Mouse (Mus musculus): Measurements from ENCODE around the gene Fmnl1.

The Fmnl1 gene

GRCm38 (mm10) chr11:103180426-103180825 is 9.5 kb downstream of the Fmnl1 start:
- in situ Hi-C loops (cut with MboI, MseI): loop anchor here (5.0 kb wide), 1 partner anchor 77 kb away; no protein-coding TSS in a partner anchor

DNA sequence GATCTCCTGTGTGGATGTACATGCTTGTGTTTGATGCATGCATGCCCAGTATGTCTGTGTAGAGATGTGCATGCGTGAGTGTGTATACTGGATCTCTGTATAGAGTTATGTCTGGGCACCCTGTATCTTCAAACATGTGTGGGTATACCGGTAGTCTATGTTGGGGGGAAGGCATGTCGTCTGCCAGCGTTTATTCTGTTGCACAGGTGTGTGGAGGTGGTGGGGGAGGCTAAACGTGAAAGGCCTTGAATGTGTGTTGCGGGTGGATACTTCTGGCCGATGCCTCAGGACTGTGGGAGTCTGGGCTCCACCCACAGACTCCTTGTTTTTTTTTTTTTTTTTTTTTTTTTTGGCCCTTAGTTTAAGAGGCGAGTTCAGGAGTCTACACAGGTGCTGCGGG is 10.4 kb downstream of the Fmnl1 start:
- in situ Hi-C loops (cut with MboI, MseI): loop anchor here (5.0 kb wide), 1 partner anchor 76 kb away; no protein-coding TSS in a partner anchor

- in situ Hi-C loops (cut with MboI, MseI): loop anchor here (5.0 kb wide), 1 partner anchor 75 kb away; no protein-coding TSS in a partner anchor
Observed at GRCm38 (mm10) chr11:103181911-103182310, 11.0 kb downstream of the Fmnl1 start.

DNA sequence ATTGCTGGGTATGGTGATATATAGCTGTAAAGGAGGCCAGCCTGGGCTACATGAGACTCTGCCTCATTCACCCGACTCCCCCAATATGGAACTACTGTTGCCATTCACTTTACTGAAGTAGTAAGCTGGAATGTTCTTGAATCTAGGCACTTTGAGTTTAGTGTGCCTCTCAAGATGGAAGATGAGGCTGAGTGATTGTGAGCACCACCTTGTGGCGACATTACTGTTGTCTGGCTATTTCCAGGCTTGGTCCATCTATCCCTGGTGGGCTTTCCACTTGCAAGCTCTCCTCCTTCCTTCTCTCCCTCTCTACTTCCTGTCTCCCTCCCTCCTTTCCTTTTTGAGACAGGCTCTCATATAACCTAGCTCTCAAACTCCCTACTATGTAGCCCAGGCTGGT is 14.0 kb downstream of the Fmnl1 start:
- in situ Hi-C loops (cut with MboI, MseI): loop anchor here (5.0 kb wide), 1 partner anchor 72 kb away; no protein-coding TSS in a partner anchor

DNA sequence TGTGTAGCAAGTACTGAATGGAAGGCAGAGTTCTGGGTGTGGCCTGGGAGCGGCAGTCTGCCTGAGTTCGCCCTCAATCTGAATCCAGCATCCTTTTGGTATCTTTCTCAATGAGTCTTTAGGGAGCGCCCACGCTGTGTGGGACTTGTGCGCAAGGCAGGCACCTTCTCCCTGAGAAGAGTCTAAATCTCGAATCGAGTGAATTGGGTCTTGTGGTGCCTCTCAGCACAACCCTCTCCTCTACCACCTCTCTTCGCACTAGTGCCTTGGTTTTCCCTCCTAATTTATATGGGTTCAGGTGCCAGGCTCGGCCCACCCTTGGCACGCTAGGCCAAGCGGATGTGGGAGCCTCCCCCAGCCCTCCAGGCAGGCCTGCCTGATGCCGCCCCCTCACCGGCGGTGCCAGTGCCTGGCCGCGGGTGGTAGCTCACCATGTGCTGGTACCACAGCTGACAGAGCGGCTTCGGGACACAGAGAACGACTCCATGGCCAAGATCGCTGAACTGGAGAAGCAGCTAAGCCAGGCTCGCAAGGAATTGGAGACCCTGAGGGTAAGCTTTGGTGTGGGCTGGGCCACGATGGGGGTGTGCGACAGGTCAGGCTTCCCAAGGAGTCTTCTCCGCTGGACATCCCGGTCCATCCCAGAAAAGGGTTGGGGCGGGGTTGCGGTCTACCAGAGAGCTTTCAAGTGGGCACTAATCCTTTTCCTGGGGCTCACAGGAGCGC is 21.5 kb downstream of the Fmnl1 start:
- in situ Hi-C loops (cut with MboI, MseI): no loop called here

GRCm38 (mm10) chr11:103192956-103193824 is 22.3 kb downstream of the Fmnl1 start:
- in situ Hi-C loops (cut with MboI, MseI): no loop called here

- in situ Hi-C loops (cut with MboI, MseI): no loop called here
Observed at GRCm38 (mm10) chr11:103193825-103194168, 22.9 kb downstream of the Fmnl1 start.

DNA sequence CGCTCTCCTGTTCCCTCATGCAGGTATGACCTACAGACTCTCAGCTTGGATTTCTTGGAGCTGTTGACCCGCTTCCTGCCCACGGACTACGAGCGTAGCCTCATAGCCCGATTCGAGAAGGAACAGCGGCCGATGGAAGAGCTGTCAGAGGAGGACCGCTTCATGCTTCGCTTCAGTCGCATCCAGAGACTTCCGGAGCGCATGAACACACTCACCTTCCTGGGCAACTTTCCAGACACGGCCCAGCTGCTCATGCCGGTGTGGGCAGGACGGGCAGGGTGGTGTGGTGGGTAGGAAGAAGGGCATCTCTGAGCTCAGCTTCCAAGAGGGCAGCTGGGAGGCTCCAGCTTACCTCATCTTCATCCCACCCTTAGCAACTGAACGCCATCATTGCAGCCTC is 24.3 kb downstream of the Fmnl1 start:
- in situ Hi-C loops (cut with MboI, MseI): loop anchor here (5.0 kb wide), 1 partner anchor 47 kb away; no protein-coding TSS in a partner anchor

GRCm38 (mm10) chr11:103195656-103196055 is 24.7 kb downstream of the Fmnl1 start:
- in situ Hi-C loops (cut with MboI, MseI): loop anchor here (5.0 kb wide), 1 partner anchor 47 kb away; no protein-coding TSS in a partner anchor

GRCm38 (mm10) chr11:103197340-103197739 is 26.4 kb downstream of the Fmnl1 start:
- in situ Hi-C loops (cut with MboI, MseI): loop anchor here (5.0 kb wide), 1 partner anchor 45 kb away; no protein-coding TSS in a partner anchor

GRCm38 (mm10) chr11:103198339-103198738 is 27.4 kb downstream of the Fmnl1 start:
- in situ Hi-C loops (cut with MboI, MseI): loop anchor here (5.0 kb wide), 1 partner anchor 44 kb away; no protein-coding TSS in a partner anchor

- in situ Hi-C loops (cut with MboI, MseI): loop anchor here (5.0 kb wide), 1 partner anchor 43 kb away; no protein-coding TSS in a partner anchor
Observed at GRCm38 (mm10) chr11:103198911-103199803, 28.2 kb downstream of the Fmnl1 start.

DNA sequence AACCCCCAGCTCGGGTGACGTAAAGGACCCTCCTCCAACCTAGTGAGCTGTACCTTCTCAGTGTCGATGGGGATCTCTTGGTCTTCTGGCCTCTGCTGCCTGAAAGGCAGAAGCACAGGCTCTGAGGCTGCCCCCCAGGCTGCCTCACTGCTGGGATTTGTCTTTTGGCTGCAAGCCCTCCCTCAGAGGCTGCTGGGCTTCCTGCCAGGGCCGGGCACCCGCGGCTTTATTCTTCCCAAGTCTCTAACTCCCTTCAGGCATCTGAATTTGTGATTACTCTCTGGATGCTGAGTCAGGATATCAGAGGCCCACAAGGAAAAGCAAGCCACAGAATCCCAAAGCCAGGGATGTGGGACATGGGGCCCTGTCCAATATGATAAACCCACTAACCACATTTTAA is 30.8 kb downstream of the Fmnl1 start:
- in situ Hi-C loops (cut with MboI, MseI): no loop called here

DNA sequence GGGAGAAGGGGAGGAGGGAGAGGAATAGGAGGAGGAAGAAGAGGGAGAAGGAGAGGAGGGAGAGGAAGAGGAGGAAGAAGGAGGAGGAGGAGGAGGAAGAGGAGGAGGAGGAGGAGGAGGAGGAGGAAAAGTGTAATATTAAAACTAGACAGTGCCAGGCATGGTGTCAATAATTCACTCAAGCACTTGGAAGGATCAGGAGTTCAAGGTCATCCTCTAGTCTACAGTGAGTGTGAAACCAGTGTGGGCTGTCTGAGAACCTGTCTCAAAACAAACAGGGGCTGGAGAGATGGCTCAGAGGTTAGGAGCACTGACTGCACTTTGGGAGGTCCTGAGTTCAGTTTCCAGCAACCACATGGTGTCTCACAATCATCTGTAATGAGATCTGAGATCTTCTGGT is 31.5 kb downstream of the Fmnl1 start:
- in situ Hi-C loops (cut with MboI, MseI): no loop called here

GRCm38 (mm10) chr11:103206203-103206602 is 35.3 kb downstream of the Fmnl1 start:
- in situ Hi-C loops (cut with MboI, MseI): no loop called here

DNA sequence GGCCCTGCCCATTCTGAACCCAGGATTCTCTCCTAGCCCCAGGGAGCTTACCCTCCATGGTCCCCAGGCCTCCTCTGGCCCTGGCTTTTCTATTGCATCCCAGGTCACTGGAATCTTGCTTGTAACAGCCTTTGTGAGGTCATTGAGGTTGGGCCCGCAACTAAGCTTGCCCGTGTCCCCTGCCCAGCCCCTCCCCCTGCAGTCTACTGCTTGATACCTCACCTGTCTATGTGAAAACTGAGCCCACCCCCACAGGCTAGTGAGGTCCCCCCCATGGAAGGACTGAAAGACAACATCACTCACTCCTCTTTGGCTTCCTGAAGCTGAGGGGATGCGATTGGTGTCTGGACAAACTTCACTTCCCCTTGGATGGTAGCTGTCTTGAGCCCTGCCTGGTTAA is 37.6 kb downstream of the Fmnl1 start, which contains the start of gene 1700023F06Rik:
TSS of gene 1700023F06Rik (minus strand) at position 101 of the 400 bp plus-strand sequence.
- in situ Hi-C loops (cut with MboI, MseI): no loop called here

DNA sequence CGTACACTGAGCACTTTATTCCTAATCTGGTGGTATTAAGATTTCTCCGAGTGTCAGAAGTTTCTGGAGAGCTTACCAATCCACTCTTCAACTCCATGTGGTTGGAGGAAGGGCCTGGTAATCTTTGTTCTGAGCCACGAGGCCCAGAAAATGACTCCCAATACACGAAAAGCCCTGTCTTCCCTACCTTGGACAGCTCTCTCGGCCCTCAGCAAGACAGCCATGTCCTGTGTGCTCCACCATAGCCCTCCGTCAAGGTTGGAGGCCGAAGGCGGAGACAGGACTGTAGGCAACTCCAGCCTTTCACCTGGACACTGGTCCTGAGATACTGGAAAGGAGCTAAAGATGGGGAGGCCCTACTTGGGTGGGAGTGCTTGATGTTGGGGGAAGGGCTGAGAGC is 39.4 kb downstream of the Fmnl1 start:
- in situ Hi-C loops (cut with MboI, MseI): no loop called here

- in situ Hi-C loops (cut with MboI, MseI): no loop called here
Observed at GRCm38 (mm10) chr11:103213712-103214111, 42.8 kb downstream of the Fmnl1 start.

- in situ Hi-C loops (cut with MboI, MseI): no loop called here
Observed at GRCm38 (mm10) chr11:103215355-103215754, 44.4 kb downstream of the Fmnl1 start.

GRCm38 (mm10) chr11:103217790-103218516 is 47.0 kb downstream of the Fmnl1 start, which contains the start of gene Spata32:
Gene Spata32, minus strand, starts transcription at chr11:103218432.
- in situ Hi-C loops (cut with MboI, MseI): no loop called here
